Mouse (Mus musculus) ES-Bruce4 (cell line): ENCODE results near the gene Ccl26. TPM values are rescaled to one million over a fixed set of nuclear protein-coding genes. Genes with fewer than 3 reads are reported as not detected.

Experiments
- H3K27ac ChIP-seq: 2 replicates; pipeline ENCODE4 v1.5.1; 2012; ENCODE audit warnings: low read length, inconsistent platforms; ENCODE audit not compliant: insufficient read depth
- H3K27me3 ChIP-seq: 2 replicates; pipeline ENCODE4 v1.6.1; 2012; ENCODE audit warnings: mild to moderate bottlenecking, low read length, inconsistent platforms; ENCODE audit not compliant: control insufficient read depth, poor library complexity, insufficient read depth, severe bottlenecking
- H3K36me3 ChIP-seq: 2 replicates; pipeline ENCODE4 v1.6.1; 2012; ENCODE audit warnings: inconsistent platforms, mild to moderate bottlenecking, low read length, moderate library complexity; ENCODE audit not compliant: control insufficient read depth, poor library complexity, insufficient read depth, severe bottlenecking
- H3K4me1 ChIP-seq: one replicate; pipeline ENCODE4 v1.8.1; 2011; ENCODE audit warnings: low read length; ENCODE audit not compliant: control insufficient read depth, insufficient read depth
- H3K4me3 ChIP-seq: 2 replicates; pipeline ENCODE4 v1.5.1; 2011; ENCODE audit warnings: low read depth, mild to moderate bottlenecking, low read length
- H3K9ac ChIP-seq: 2 replicates; pipeline ENCODE4 v1.6.1; 2012; ENCODE audit warnings: low read depth, mild to moderate bottlenecking, inconsistent platforms; ENCODE audit not compliant: poor library complexity, severe bottlenecking
- H3K9me3 ChIP-seq: replicated peaks from 2 replicates; pipeline ENCODE4 v1.6.1; 2012; ENCODE audit warnings: mild to moderate bottlenecking, low read length, inconsistent platforms; ENCODE audit not compliant: control insufficient read depth, poor library complexity, insufficient read depth, severe bottlenecking
- CTCF ChIP-seq: IDR thresholded peaks from one replicate; pipeline ENCODE4 v1.8.1; 2011; ENCODE audit warnings: low read depth, low read length
- EP300 ChIP-seq: IDR thresholded peaks from 2 replicates; pipeline ENCODE4 v1.6.1; 2011; ENCODE audit warnings: low read depth, low read length; ENCODE audit not compliant: insufficient read depth
- POLR2A ChIP-seq: IDR thresholded peaks from one replicate; pipeline ENCODE4 v1.8.1; 2011; ENCODE audit warnings: low read length; ENCODE audit not compliant: insufficient read depth
- polyA plus RNA-seq: library from polyadenylated mRNA; stranded (reverse); fragments of >200 nt; gene quantifications from 2 replicates; pipeline ENCODE4 v1.2.4, GENCODE M21; 2011; ENCODE audit warnings: low read depth; ENCODE audit not compliant: missing spikeins, insufficient read depth, insufficient read length

Gene Ccl26
- polyA plus RNA-seq, 1 experiment = not detected

- H3K27ac ChIP-seq = no peak overlapping the region
- H3K27me3 ChIP-seq = no peaks in the 10 kb centered on the region
- no peak overlapping the region for H3K9ac ChIP-seq
- no peaks in the 10 kb centered on the region for H3K36me3 ChIP-seq
- no peaks in the 10 kb centered on the region for H3K4me1 ChIP-seq
- H3K4me3 ChIP-seq = no peak overlapping the region
- H3K9me3 ChIP-seq = 0 out of 2 replicates have a peak, but pooled peaks cover 10% of the 10 kb centered on the region
- no peak for TF ChIP-seq EP300
- TF ChIP-seq CTCF = no peak
- no peak for TF ChIP-seq POLR2A
Observed at GRCm38 (mm10) chr5:135587764-135588163, 24.4 kb upstream of the Ccl26 start.

GRCm38 (mm10) chr5:135585691-135586090 is 22.3 kb upstream of the Ccl26 start:
- Histone ChIP-seq H3K4me1 (no peaks in the 10 kb centered on the region), H3K27me3 (no peaks in the 10 kb centered on the region), H3K9ac (no peak overlapping the region), H3K4me3 (no peak overlapping the region), H3K9me3 (no peaks in the 10 kb centered on the region), H3K27ac (no peak overlapping the region), H3K36me3 (no peaks in the 10 kb centered on the region)
- TF ChIP-seq CTCF (no peak), POLR2A (no peak), EP300 (no peak)

- Histone ChIP-seq H3K9me3 (no peaks in the 10 kb centered on the region), H3K9ac (no peak overlapping the region), H3K4me3 (no peak overlapping the region), H3K4me1 (no peaks in the 10 kb centered on the region), H3K27me3 (no peaks in the 10 kb centered on the region), H3K36me3 (no peaks in the 10 kb centered on the region), H3K27ac (no peak overlapping the region)
- TF ChIP-seq CTCF = no peak
- no peak for TF ChIP-seq EP300
- no peak for TF ChIP-seq POLR2A
Observed at GRCm38 (mm10) chr5:135582330-135582729, 19.0 kb upstream of the Ccl26 start.

GRCm38 (mm10) chr5:135579331-135579751 is 16.0 kb upstream of the Ccl26 start:
- no peaks in the 10 kb centered on the region for H3K9me3 ChIP-seq
- H3K9ac ChIP-seq = no peak overlapping the region
- no peak overlapping the region for H3K27ac ChIP-seq
- no peak for TF ChIP-seq CTCF
- no peaks in the 10 kb centered on the region for H3K27me3 ChIP-seq
- H3K4me3 ChIP-seq = no peak overlapping the region
- no peaks in the 10 kb centered on the region for H3K36me3 ChIP-seq
- H3K4me1 ChIP-seq = no peaks in the 10 kb centered on the region

- no peaks in the 10 kb centered on the region for H3K4me1 ChIP-seq
- TF ChIP-seq CTCF (no peak), POLR2A (no peak), EP300 (no peak)
Observed at GRCm38 (mm10) chr5:135576055-135576454, 12.7 kb upstream of the Ccl26 start.

GRCm38 (mm10) chr5:135573006-135573405 is 9.6 kb upstream of the Ccl26 start, which contains the start of gene Ccl24:
Gene Ccl24 (minus strand): TSS chr5:135573049.
- Histone ChIP-seq H3K27me3 (no peaks in the 10 kb centered on the region), H3K27ac (no peak within 1 kb of the TSS), H3K9ac (no peak within 1 kb of the TSS), H3K9me3 (no peaks in the 10 kb centered on the region; the same call in 1 of the 2 replicates), H3K4me3 (no peak within 1 kb of the TSS), H3K4me1 (no peaks in the 10 kb centered on the region), H3K36me3 (no peaks in the 10 kb centered on the region)
- TF ChIP-seq CTCF (no peak), EP300 (no peak), POLR2A (no peak)

More at GRCm38 (mm10) chr5:135576055-135576454, 12.7 kb upstream of the Ccl26 start:
- no peaks in the 10 kb centered on the region for H3K27me3 ChIP-seq
- H3K36me3 ChIP-seq = no peaks in the 10 kb centered on the region
- no peak overlapping the region for H3K27ac ChIP-seq
- H3K4me3 ChIP-seq = no peak overlapping the region
- H3K9ac ChIP-seq = no peak overlapping the region
- no peaks in the 10 kb centered on the region; the same call in 1 of the 2 replicates for H3K9me3 ChIP-seq
